Mouse (Mus musculus): Measurements from ENCODE around the gene Abcc4. TPM values are rescaled to one million over a fixed set of nuclear protein-coding genes. Genes with fewer than 3 reads are reported as not detected.
A peak's percentile ranks its signal among the peaks of the same experiment; 100 is the strongest.

Abcc4 gene
- total and polyA plus RNA-seq, 3 experiments = 10.4 to 28.7 (median 26.5) TPM

- H3K9me3 ChIP-seq (replicated peaks; ENCODE audit: low read length) = no peaks in the 10 kb centered on the region
- H3K9ac ChIP-seq (ENCODE audit: insufficient read depth, low read depth) = no peak overlapping the region; the same call in 1 of the 2 replicates
- no peaks in the 10 kb centered on the region for H3K27me3 ChIP-seq (replicated peaks)
- H3K4me2 ChIP-seq (ENCODE audit: insufficient read depth, low read depth, poor library complexity, severe bottlenecking) = peak overlapping the region; percentile 22; the same call in 1 of the 2 replicates
- no peaks in the 10 kb centered on the region for H3K79me2 ChIP-seq (replicated peaks; ENCODE audit: control insufficient read depth, extremely low read depth, insufficient read depth, poor library complexity, severe bottlenecking)
- H3K4me3 ChIP-seq (replicated peaks in 1 of 3; ENCODE audit: low read depth in 2 of 3, low read length in 2 of 3, poor library complexity in 1 of 3) = no peak overlapping the region
- H3K27ac ChIP-seq (ENCODE audit: insufficient read depth, low read depth) = no peak overlapping the region
- in situ Hi-C loops (cut with MboI; ENCODE audit: low pct_ligation_motif_present, low pct_unique_long_range_greater_than_20kb, low sequenced_read_pairs) = no loop called here
- DNase-seq (ENCODE audit: extremely low read depth) = peak; percentile 41
- TF ChIP-seq MAFK (IDR thresholded peaks at IDR 0.05; ENCODE audit: insufficient replicate concordance, low read length) = 0 out of 2 replicates have a peak, but pooled peaks have one; percentile 34
- no peak for TF ChIP-seq SMC3 (IDR thresholded peaks at IDR 0.05; ENCODE audit: low read depth, low read length)
- no peak for TF ChIP-seq MAX (IDR thresholded peaks at IDR 0.05; ENCODE audit: low read length)
- peak; percentile 44; the same call in 1 of the 2 replicates for TF ChIP-seq JUND (conservative IDR thresholded peaks at IDR 0.05; ENCODE audit: low read depth, low read length)
- peak; percentile 65; the same call in 1 of the 2 replicates for TF ChIP-seq ETS1 (conservative IDR thresholded peaks at IDR 0.05; ENCODE audit: low read depth, low read length)
- no peak for TF ChIP-seq NELFE (IDR thresholded peaks at IDR 0.05; ENCODE audit: low read depth, low read length)
- TF ChIP-seq HCFC1 (IDR thresholded peaks at IDR 0.05; ENCODE audit: low read depth, low read length) = no peak
- no peak for TF ChIP-seq ZKSCAN1 (IDR thresholded peaks at IDR 0.05; ENCODE audit: borderline replicate concordance, low read depth, low read length)
- peak; percentile 57; the same call in 1 of the 2 replicates for TF ChIP-seq TCF12 (IDR thresholded peaks at IDR 0.05; ENCODE audit: low read depth, low read length)
- no peak for TF ChIP-seq MAZ (IDR thresholded peaks at IDR 0.05; ENCODE audit: low read depth, low read length)
- no peak for TF ChIP-seq CHD1 (IDR thresholded peaks at IDR 0.05; ENCODE audit: low read depth, low read length)
- TF ChIP-seq GABPA (IDR thresholded peaks at IDR 0.05; ENCODE audit: insufficient replicate concordance, low read depth, low read length) = no peak
- no peak for TF ChIP-seq MYC (IDR thresholded peaks at IDR 0.05; ENCODE audit: low read depth, low read length)
- no peak for TF ChIP-seq SIN3A (IDR thresholded peaks at IDR 0.05; ENCODE audit: low read length)
- TF ChIP-seq NRF1 (IDR thresholded peaks at IDR 0.05; ENCODE audit: low read depth, low read length) = no peak
- no peak for TF ChIP-seq KAT2A (IDR thresholded peaks at IDR 0.05; ENCODE audit: insufficient replicate concordance, low read length)
- peak; percentile 54 for TF ChIP-seq BHLHE40 (IDR thresholded peaks at IDR 0.05; ENCODE audit: low read depth, low read length)
- no peak for TF ChIP-seq TBP (conservative IDR thresholded peaks at IDR 0.05; ENCODE audit: low read depth, low read length)
- peak; percentile 77 for TF ChIP-seq IRF4 (IDR thresholded peaks at IDR 0.05; ENCODE audit: low read depth, low read length)
- no peak for TF ChIP-seq PAX5 (IDR thresholded peaks at IDR 0.05; ENCODE audit: low read length)
- peak; percentile 87 for TF ChIP-seq MEF2A (IDR thresholded peaks at IDR 0.05; ENCODE audit: borderline replicate concordance, low read depth, low read length)
- no peak for TF ChIP-seq CHD2 (IDR thresholded peaks at IDR 0.05; ENCODE audit: low read length)
- peak; percentile 51; the same call in 1 of the 2 replicates for TF ChIP-seq EP300 (IDR thresholded peaks at IDR 0.05; ENCODE audit: low read length)
- no peak for TF ChIP-seq POLR2AphosphoS2 (IDR thresholded peaks at IDR 0.05; ENCODE audit: low read depth, low read length)
- TF ChIP-seq JUN (IDR thresholded peaks at IDR 0.05; ENCODE audit: insufficient read depth, low read depth, low read length) = peak; percentile 38; the same call in 1 of the 2 replicates
- TF ChIP-seq ZMIZ1 (IDR thresholded peaks at IDR 0.05; ENCODE audit: low read depth, low read length) = no peak
- TF ChIP-seq USF1 (IDR thresholded peaks at IDR 0.05; ENCODE audit: low read depth, low read length) = no peak
- no peak for TF ChIP-seq ZC3H11A (IDR thresholded peaks at IDR 0.05; ENCODE audit: low read depth, low read length)
- no peak for TF ChIP-seq CTCF (conservative IDR thresholded peaks at IDR 0.05 in 1 of 2, IDR thresholded peaks at IDR 0.05 in 1 of 2; ENCODE audit: low read depth in 2 of 2, low read length in 2 of 2)
- TF ChIP-seq USF2 (conservative IDR thresholded peaks at IDR 0.05; ENCODE audit: low read depth, low read length) = no peak
- no peak for TF ChIP-seq RCOR1 (conservative IDR thresholded peaks at IDR 0.05; ENCODE audit: low read depth, low read length)
- TF ChIP-seq MXI1 (IDR thresholded peaks at IDR 0.05; ENCODE audit: low read depth, low read length) = no peak
- TF ChIP-seq ZNF384 (IDR thresholded peaks at IDR 0.05; ENCODE audit: low read depth, low read length) = peak; percentile 44; the same call in 1 of the 2 replicates
- TF ChIP-seq RAD21 (IDR thresholded peaks at IDR 0.05; ENCODE audit: low read depth, low read length) = no peak
- no peak for TF ChIP-seq POLR2A (IDR thresholded peaks at IDR 0.05; ENCODE audit: low read depth, low read length)
- peaks cover 16 to 57% of the 10 kb centered on the region in 2 experiments for H3K4me1 ChIP-seq (ENCODE audit: control insufficient read depth in 1 of 2, insufficient read depth in 2 of 2)
- peaks cover 24 to 32% of the 10 kb centered on the region in 2 experiments for H3K36me3 ChIP-seq (replicated peaks in 1 of 2; ENCODE audit: control insufficient read depth in 1 of 2, insufficient read depth in 1 of 2, low read length in 1 of 2)
- dilution Hi-C loops (cut with MboI; ENCODE audit: extremely low pct_ligation_motif_present, extremely low pct_unique_long_range_greater_than_20kb, low sequenced_read_pairs) = no loop called here
These were observed 224.2 kb downstream of the Abcc4 start for GRCm38 (mm10) chr14:118481779-118482178.
